Mouse (Mus musculus) G1E (cell line): Measurements from ENCODE around the gene Mchr1.

Experiments used
- CTCF ChIP-seq: IDR thresholded peaks from 2 replicates; pipeline ENCODE4 v1.5.1; 2012; ENCODE audit warnings: low read depth, low read length, inconsistent platforms, mixed read lengths
- GATA1 ChIP-seq: IDR thresholded peaks from 2 replicates; pipeline ENCODE4 v1.6.1; 2012; ENCODE audit warnings: borderline replicate concordance, low read length, inconsistent platforms, mixed read lengths
- GATA2 ChIP-seq: IDR thresholded peaks from 2 replicates; pipeline ENCODE4 v1.6.1; 2012; ENCODE audit warnings: low read depth, low read length, inconsistent platforms, borderline replicate concordance
- POLR2AphosphoS5 ChIP-seq: IDR thresholded peaks from 2 replicates; pipeline ENCODE4 v1.6.1; 2012; ENCODE audit warnings: low read depth, low read length, inconsistent platforms; ENCODE audit not compliant: insufficient replicate concordance
- TAL1 ChIP-seq: conservative IDR thresholded peaks from 2 replicates; pipeline ENCODE4 v1.6.1; 2012; ENCODE audit warnings: low read depth, low read length, inconsistent platforms, mixed read lengths

DNA sequence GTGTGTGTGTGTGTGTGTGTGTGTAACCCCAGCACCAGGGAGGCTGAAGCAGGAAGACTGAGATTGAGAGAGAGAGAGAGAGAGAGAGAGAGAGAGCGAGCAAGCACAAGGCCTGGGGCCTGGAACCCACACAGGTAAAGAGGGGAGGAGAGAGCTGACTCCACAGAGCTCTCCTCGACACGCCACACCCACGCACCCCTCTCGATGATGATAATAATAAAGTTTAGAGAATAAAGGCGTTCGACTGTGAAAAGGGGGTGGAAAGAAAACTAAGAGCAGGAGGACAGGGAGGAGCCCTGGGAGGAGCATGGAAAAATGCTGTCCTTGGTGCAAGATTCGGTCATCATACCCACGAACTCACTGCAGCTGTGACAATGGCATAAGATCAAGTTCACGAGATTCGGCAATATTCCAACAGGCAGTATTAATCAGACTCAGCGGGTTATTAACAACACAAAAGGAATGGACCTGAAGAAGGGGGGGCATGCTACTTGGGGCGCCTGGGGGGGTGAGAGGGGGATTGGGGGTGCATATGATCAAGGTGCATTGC lies 4.6 kb downstream of the Mchr1 start:
- TF ChIP-seq GATA2 (no peak), CTCF (no peak), TAL1 (no peak), POLR2AphosphoS5 (no peak), GATA1 (no peak)
